Mouse (Mus musculus) neural tube, embryonic 13.5 days (tissue): Measurements from ENCODE around the gene Gpkow. TPM values are rescaled to one million over a fixed set of nuclear protein-coding genes. Genes with fewer than 3 reads are reported as not detected.
"Not testable (repeated sequence)": the region's sequence is repeated elsewhere in the genome, so short reads cannot be mapped to it uniquely, and the experiment has no call there.

Experiments
- ATAC-seq: fragments of 200-750 bp; cut with Nextera tagmentation; 2 replicates; pipeline ENCODE4 v1.8.0; 2017; ENCODE audit warnings: low read depth, mild to moderate bottlenecking, moderate TSS enrichment, moderate library complexity
- H3K27ac ChIP-seq: fragments of 300-500 bp; sonication (generic); replicated peaks from 2 replicates; pipeline ENCODE4 v1.5.1; 2015; ENCODE audit warnings: moderate library complexity, mild to moderate bottlenecking, inconsistent platforms
- H3K27me3 ChIP-seq: fragments of 300-500 bp; sonication (generic); 2 replicates; pipeline ENCODE4 v1.6.1; 2015; ENCODE audit warnings: mild to moderate bottlenecking, inconsistent platforms
- H3K36me3 ChIP-seq: fragments of 300-500 bp; sonication (generic); 2 replicates; pipeline ENCODE4 v1.6.1; 2015; ENCODE audit warnings: mild to moderate bottlenecking, inconsistent platforms
- H3K4me1 ChIP-seq: fragments of 300-500 bp; sonication (generic); replicated peaks from 2 replicates; pipeline ENCODE4 v1.6.1; 2015; ENCODE audit warnings: inconsistent platforms
- H3K4me2 ChIP-seq: fragments of 300-500 bp; sonication (generic); 2 replicates; pipeline ENCODE4 v1.6.1; 2015; ENCODE audit warnings: inconsistent platforms, mild to moderate bottlenecking, moderate library complexity
- H3K4me3 ChIP-seq: fragments of 300-500 bp; sonication (generic); 2 replicates; pipeline ENCODE4 v1.5.1; 2015; ENCODE audit warnings: mild to moderate bottlenecking, inconsistent platforms
- H3K9ac ChIP-seq: fragments of 300-500 bp; sonication (generic); 2 replicates; pipeline ENCODE4 v1.6.1; 2015; ENCODE audit warnings: moderate library complexity, mild to moderate bottlenecking, inconsistent platforms
- H3K9me3 ChIP-seq: fragments of 300-500 bp; sonication (generic); 2 replicates; pipeline ENCODE4 v1.6.1; 2016; ENCODE audit warnings: inconsistent platforms
- WGBS: fragments of 180-500 bp; shearing (Covaris S2); methylation state at CpG from one replicate; pipeline ENCODE4 v1.1.7; 2015; 5-methylcytosine and 5-hydroxymethylcytosine counted together
- polyA plus RNA-seq: library from polyadenylated mRNA; unstranded; fragments of >200 nt; fragmentation: Nextera tagmentation; extraction: Ambion mirVana; gene quantifications from 2 replicates; pipeline ENCODE4 v1.2.1, GENCODE M21; 2015

Gpkow gene
- polyA plus RNA-seq, 1 experiment from 2014 or later, result 43.2 TPM

- ATAC-seq, result peak; percentile 96
Measured at GRCm38 (mm10) chrX:7728215-7728921, 31.4 kb downstream of the Gpkow start, which contains the start of gene Praf2. Praf2 (plus strand) TSS chrX:7728439.

GRCm38 (mm10) chrX:7728922-7729265 lies 32.0 kb downstream of the Gpkow start:
- Histone ChIP-seq H3K4me2 (peak overlapping the region; percentile 60), H3K27ac (peak overlapping the region; percentile 56), H3K9ac (peak overlapping the region; percentile 70), H3K36me3 (peaks cover 21% of the 10 kb centered on the region), H3K4me3 (peak overlapping the region; percentile 47), H3K27me3 (no peaks in the 10 kb centered on the region), H3K9me3 (no peaks in the 10 kb centered on the region), H3K4me1 (peaks cover 20% of the 10 kb centered on the region)
- peak; percentile 51; the same call in 1 of the 2 replicates for ATAC-seq
- WGBS, result 32% methylated on average over 4 of the region's 4 CpGs

More at GRCm38 (mm10) chrX:7728215-7728921, 31.4 kb downstream of the Gpkow start, which contains the start of gene Praf2:
- H3K27ac ChIP-seq, result peak within 1 kb of the TSS; percentile 56
- 15% methylated on average over 42 of the region's 42 CpGs for WGBS
- H3K27me3 ChIP-seq, result no peaks in the 10 kb centered on the region
- H3K4me1 ChIP-seq, result peaks cover 20% of the 10 kb centered on the region
- no peaks in the 10 kb centered on the region for H3K9me3 ChIP-seq
- peak within 1 kb of the TSS; percentile 70 for H3K9ac ChIP-seq
- H3K36me3 ChIP-seq, result peaks cover 25% of the 10 kb centered on the region
- H3K4me2 ChIP-seq, result peak within 1 kb of the TSS; percentile 60
- peak within 1 kb of the TSS; percentile 47 for H3K4me3 ChIP-seq

DNA sequence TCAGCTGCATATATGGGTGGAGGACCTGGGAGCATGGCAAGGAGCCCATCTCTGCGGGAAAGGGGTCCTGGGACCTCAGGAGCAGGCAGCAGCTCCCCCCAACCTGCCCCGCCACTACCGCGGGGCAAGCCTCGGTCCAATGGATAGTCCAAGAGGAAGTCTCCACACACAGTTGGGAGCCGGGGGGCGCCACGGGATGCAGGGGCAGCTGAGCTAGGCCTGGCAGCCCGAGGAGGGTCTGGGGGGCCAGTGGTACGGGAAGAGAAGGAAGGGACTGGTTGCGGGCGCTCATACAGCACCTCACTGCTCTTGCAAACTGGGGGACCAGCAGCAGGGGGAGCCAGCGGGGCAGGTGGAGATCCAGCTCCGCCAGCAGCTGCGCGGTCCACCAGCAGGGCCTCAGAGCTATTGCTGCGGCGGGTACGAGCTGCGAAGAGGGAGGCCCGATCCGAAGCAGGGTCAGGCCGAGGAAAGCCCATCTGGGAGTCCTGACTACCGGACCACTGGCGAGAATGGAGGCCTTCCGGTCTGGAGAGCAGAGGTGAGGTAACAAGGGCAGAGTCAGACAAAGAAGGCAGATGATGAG lies 36.7 kb downstream of the Gpkow start:
- Histone ChIP-seq H3K4me2 (peak overlapping the region; percentile 13; the same call in 1 of the 2 replicates), H3K9ac (no peak overlapping the region)
- WGBS, result 37% methylated on average over 26 of the region's 26 CpGs

GRCm38 (mm10) chrX:7739336-7740081 lies 42.6 kb downstream of the Gpkow start:
- no peaks in the 10 kb centered on the region for H3K9me3 ChIP-seq
- ATAC-seq, result no peak
- H3K4me2 ChIP-seq, result no peak overlapping the region
- H3K36me3 ChIP-seq, result 0 out of 2 replicates have a peak, but pooled peaks cover 24% of the 10 kb centered on the region
- H3K4me3 ChIP-seq, result no peak overlapping the region
- no peak overlapping the region for H3K27ac ChIP-seq
- H3K4me1 ChIP-seq, result no peaks in the 10 kb centered on the region
- WGBS, result 71% methylated on average over 14 of the region's 14 CpGs
- no peak overlapping the region for H3K9ac ChIP-seq
- no peaks in the 10 kb centered on the region for H3K27me3 ChIP-seq

More for the DNA sequence above, 36.7 kb downstream of the Gpkow start:
- Histone ChIP-seq H3K36me3 (peaks cover 24% of the 10 kb centered on the region; the same call in 1 of the 2 replicates), H3K27me3 (no peaks in the 10 kb centered on the region), H3K4me1 (peaks cover 11% of the 10 kb centered on the region), H3K27ac (no peak overlapping the region), H3K4me3 (no peak overlapping the region), H3K9me3 (no peaks in the 10 kb centered on the region)
- ATAC-seq, result no peak

DNA sequence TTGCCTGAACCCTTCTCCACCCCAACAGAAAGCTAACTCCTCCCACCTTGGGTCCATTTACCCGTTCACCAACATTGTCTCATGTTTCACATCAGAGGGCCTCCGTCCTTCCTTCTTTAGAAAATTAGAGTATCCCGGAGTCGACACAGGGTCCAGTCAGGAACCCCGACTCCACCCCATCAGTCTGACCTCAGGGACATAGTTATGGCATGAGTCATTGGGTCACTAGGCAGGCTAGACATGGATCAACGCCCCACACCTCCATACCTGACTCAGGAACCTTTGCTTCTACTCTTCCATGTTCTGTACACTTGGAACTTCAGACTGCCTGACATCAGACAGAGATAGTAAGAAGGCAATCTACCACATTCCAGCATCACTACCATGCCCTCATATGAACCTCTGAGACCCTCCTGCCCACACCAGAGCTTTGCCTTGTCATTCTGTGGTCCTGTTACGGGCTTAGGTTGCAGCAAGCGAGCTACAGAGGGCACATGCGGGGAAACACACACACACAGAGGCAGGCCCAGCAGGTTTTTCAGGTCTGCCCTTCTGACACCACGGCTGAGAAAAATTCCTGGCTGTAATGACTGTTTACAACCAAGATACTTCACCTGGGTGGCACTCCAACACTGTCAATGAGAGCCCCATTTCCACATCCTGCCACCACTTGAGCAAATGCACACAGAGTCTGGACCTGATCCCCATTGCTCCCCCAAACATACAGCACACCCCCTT lies 43.3 kb downstream of the Gpkow start:
- Histone ChIP-seq H3K27ac (no peak overlapping the region), H3K9me3 (no peaks in the 10 kb centered on the region), H3K4me3 (no peak overlapping the region), H3K9ac (no peak overlapping the region), H3K36me3 (0 out of 2 replicates have a peak, but pooled peaks cover 16% of the 10 kb centered on the region), H3K4me1 (no peaks in the 10 kb centered on the region), H3K27me3 (no peaks in the 10 kb centered on the region), H3K4me2 (no peak overlapping the region)
- ATAC-seq, result no peak
- WGBS, result 76% methylated on average over 10 of the region's 10 CpGs

DNA sequence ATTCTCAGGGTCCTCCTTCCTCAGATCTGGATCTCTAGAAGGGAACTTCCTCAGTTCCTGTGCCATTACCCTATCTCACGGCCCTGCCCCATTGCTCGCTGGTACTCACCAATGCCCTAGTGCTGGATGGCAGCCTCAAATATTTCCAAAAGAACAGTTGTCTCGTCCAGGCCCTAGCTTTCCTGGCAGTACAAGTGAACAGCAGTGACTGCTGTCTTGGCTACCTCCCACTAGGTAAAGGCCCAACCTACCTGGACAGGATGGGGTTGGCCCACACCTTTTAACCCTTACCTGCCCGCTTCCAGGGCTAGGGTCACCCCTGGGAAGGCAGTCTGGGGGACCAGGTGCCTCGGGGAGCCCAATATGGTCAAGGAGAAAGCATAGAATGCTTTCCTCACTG lies 44.2 kb downstream of the Gpkow start:
- no peaks in the 10 kb centered on the region for H3K9me3 ChIP-seq
- H3K9ac ChIP-seq, result no peak overlapping the region
- no peak overlapping the region for H3K4me2 ChIP-seq
- no peaks in the 10 kb centered on the region for H3K4me1 ChIP-seq
- no peaks in the 10 kb centered on the region for H3K27me3 ChIP-seq
- H3K36me3 ChIP-seq, result 0 out of 2 replicates have a peak, but pooled peaks cover 12% of the 10 kb centered on the region
- no peak overlapping the region for H3K27ac ChIP-seq
- no peak for ATAC-seq
- 81% methylated on average over 5 of the region's 5 CpGs for WGBS
- H3K4me3 ChIP-seq, result no peak overlapping the region

- no peak overlapping the region for H3K4me2 ChIP-seq
- 62% methylated on average over 5 of the region's 5 CpGs for WGBS
- no peaks in the 10 kb centered on the region for H3K36me3 ChIP-seq
- H3K9me3 ChIP-seq, result no peaks in the 10 kb centered on the region
- no peak overlapping the region for H3K9ac ChIP-seq
- ATAC-seq, result no peak
- no peak overlapping the region for H3K27ac ChIP-seq
- H3K4me3 ChIP-seq, result no peak overlapping the region
- H3K27me3 ChIP-seq, result no peaks in the 10 kb centered on the region
- 0 out of 2 replicates have a peak, but pooled peaks cover 3% of the 10 kb centered on the region for H3K4me1 ChIP-seq
Measured at GRCm38 (mm10) chrX:7743470-7743869, 46.5 kb downstream of the Gpkow start.

GRCm38 (mm10) chrX:7744940-7745339 lies 48.0 kb downstream of the Gpkow start:
- Histone ChIP-seq H3K4me3 (no peak overlapping the region), H3K36me3 (no peaks in the 10 kb centered on the region), H3K4me1 (peaks cover 12% of the 10 kb centered on the region), H3K9ac (no peak overlapping the region), H3K4me2 (no peak overlapping the region), H3K27ac (no peak overlapping the region), H3K9me3 (no peaks in the 10 kb centered on the region), H3K27me3 (no peaks in the 10 kb centered on the region)
- ATAC-seq, result no peak
- WGBS, result 73% methylated on average over 1 of the region's 1 CpGs

DNA sequence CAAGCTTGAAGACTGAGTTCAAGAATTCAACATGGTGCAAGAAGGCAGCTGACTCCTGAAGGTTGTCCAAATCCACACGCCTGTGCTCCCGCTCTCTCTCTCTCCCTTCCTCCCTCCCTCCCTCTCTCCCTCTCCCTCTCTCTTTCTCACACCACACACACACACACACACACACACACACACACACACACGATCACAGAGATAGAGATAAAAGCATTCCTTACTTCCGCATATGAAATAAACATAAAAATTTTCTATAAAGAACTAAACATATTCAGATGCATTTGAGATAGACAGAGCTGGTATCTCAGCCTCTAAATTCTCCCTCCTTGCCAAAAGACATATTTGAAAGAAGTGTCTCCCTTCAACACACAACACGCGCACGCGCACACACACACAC lies 48.5 kb downstream of the Gpkow start:
- no peak for ATAC-seq
- Histone ChIP-seq H3K4me1 (peaks cover 14% of the 10 kb centered on the region), H3K27me3 (no peaks in the 10 kb centered on the region), H3K4me2 (no peak overlapping the region), H3K36me3 (no peaks in the 10 kb centered on the region), H3K4me3 (no peak overlapping the region), H3K27ac (no peak overlapping the region), H3K9me3 (no peaks in the 10 kb centered on the region), H3K9ac (no peak overlapping the region)
- WGBS, result 95% methylated on average over 8 of the region's 8 CpGs

GRCm38 (mm10) chrX:7750432-7751116 lies 53.6 kb downstream of the Gpkow start, which contains the start of gene Ccdc120:
Ccdc120 (minus strand) TSS chrX:7750905.
- Histone ChIP-seq H3K36me3 (no peaks in the 10 kb centered on the region), H3K4me2 (peak within 1 kb of the TSS; percentile 59), H3K4me1 (peaks cover 14% of the 10 kb centered on the region), H3K4me3 (peak within 1 kb of the TSS; percentile 62), H3K9me3 (no peaks in the 10 kb centered on the region), H3K9ac (peak within 1 kb of the TSS; percentile 76), H3K27me3 (no peaks in the 10 kb centered on the region), H3K27ac (peak within 1 kb of the TSS; percentile 56; the same call in 1 of the 2 replicates)
- WGBS, result 10% methylated on average over 46 of the region's 56 CpGs
- peak; percentile 93 for ATAC-seq

DNA sequence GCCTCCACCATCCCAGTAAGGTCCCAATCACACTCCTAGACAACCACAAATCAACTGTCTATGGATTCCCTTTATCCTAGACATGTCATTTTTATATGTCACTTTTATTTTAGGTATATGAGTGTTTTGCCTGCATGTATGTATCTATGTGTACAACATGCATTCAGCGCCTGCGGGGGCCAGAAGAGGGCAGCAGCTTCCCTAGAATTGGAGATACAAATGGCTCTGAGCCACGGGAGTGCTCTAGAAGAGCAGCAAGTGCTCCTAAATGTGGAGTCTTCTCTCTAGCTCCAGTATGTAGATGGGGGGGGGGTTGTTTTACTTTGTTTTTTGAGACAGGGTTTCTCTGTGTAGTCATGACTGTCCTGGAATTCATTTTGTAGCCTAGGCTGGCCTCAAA lies 56.7 kb downstream of the Gpkow start:
- not testable (repeated sequence) for H3K36me3 ChIP-seq, H3K4me2 ChIP-seq, ATAC-seq, H3K9me3 ChIP-seq, H3K4me1 ChIP-seq, H3K27me3 ChIP-seq, H3K27ac ChIP-seq, H3K4me3 ChIP-seq, H3K9ac ChIP-seq
- WGBS, result 15% methylated on average over 3 of the region's 3 CpGs
